Mouse (Mus musculus) neural tube, embryonic 14.5 days (tissue): ENCODE data around the gene Tcf7. TPM values are rescaled to one million over a fixed set of nuclear protein-coding genes. Genes with fewer than 3 reads are reported as not detected.

Source experiments
- polyA plus RNA-seq: library from polyadenylated mRNA; unstranded; fragments of >200 nt; fragmentation: Nextera tagmentation; extraction: Ambion mirVana; gene quantifications from 2 replicates; pipeline ENCODE4 v1.2.1, GENCODE M21; 2014

The Tcf7 gene
- polyA plus RNA-seq, 1 experiment from 2014 or later = 3.5 TPM

Other genes starting within 250 kb of the Tcf7 start
- 167 and 175 TPM in 2 replicates for gene Ppp2ca, start 184.3 kb downstream of the Tcf7 start, polyA plus RNA-seq
- gene Olfr1373, start 137.5 kb downstream of the Tcf7 start, polyA plus RNA-seq = not detected in 2 replicates
- gene Olfr1371, start 69.0 kb downstream of the Tcf7 start, polyA plus RNA-seq = not detected in 2 replicates
- gene Skp1a, start 51.0 kb downstream of the Tcf7 start, polyA plus RNA-seq = 1,044 and 1,145 TPM in 2 replicates
- 282 and 283 TPM in 2 replicates for gene Vdac1, start 77.8 kb upstream of the Tcf7 start, polyA plus RNA-seq
- 122 and 143 TPM in 2 replicates for gene 9530068E07Rik, start 113.4 kb upstream of the Tcf7 start, polyA plus RNA-seq